Mouse (Mus musculus) 3T3-L1 (cell line): Measurements from ENCODE around the gene Itpr1.

Source experiments
- DNase-seq: peaks from one replicate; pipeline ENCODE4 v3.0.0-alpha.2; 2015; ENCODE audit warnings: low read depth, low spot score

Gene Itpr1

DNA sequence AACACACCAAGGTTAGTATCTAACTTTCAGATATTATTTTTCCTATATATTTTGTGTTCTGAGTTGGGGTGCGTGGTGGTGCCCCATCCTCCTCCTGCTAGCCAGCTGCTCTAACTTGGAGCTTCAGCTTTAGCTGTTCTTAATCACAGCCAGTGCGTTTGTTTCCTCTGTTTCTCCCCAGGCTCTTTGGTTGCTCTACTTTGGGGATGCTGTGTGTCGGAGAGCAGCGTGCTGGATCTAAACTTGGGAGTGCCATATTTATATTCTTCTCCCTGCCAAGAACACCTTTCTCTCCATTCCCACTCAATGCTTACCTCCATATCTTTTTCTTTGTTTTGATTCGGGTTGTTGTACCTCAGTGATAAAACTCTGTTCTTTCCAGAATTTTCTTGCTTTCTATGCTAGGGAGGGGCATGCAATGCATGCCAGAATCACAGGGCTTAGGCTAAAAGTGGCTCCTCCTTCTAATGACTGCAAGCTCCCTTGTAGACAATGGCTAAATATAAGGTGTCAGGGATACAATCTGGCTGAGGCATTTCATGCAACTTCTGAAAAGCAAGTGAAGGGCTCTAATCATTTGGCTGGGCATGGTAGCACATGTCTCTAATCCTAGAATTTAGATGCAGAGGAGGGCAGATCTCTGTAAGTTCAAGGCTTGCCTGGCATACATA, 381.4 kb downstream of the Itpr1 start:
- DNase-seq: no peak

DNA sequence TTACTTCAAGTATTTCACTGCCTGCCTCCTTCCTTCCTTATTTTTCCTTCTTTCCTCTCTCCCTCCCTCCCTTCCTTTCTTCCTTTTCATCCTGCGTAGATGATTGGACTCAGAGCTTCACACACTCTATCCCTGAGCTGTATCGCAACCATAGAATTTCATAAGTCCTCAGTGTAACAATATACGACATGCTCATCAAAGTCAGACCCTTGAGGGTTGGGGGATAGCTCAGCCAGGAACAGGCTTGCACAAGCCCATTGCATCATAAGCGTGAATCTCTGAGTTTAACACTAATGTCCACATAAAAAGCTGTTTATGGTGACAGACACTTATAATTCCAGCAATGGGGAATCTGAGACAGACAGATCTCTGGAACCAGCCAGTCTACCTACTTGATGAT, 385.8 kb downstream of the Itpr1 start:
- DNase-seq: no peak

GRCm38 (mm10) chr6:108599317-108599716, 386.4 kb downstream of the Itpr1 start:
- DNase-seq: peak; percentile 18
